ENCODE assay signal across 9 mouse cellular contexts in the genomic region with DNA sequence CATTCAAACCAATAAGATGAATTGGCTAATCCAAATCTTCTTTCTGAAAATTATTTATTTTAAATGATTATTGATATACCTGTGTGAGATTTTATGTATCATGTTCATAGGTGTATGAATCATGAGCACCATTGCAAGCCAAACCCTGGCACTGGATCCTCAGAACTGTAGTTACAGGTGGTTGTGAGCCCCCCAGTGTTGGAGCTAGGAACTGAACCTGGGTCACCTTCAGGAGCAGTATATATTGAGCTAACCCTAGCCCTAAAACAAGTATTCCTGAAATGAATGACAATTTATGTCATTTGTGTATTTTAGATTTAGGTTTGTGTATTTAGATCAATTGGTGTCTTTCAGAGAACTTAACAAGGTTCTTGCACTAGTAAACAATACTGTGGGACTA. TPM values are rescaled to one million over a fixed set of nuclear protein-coding genes. Genes with fewer than 3 reads are reported as not detected.
A peak's percentile ranks its signal among the peaks of the same experiment; 100 is the strongest.
DNase-seq lines count a peak whose midpoint lies in the region; ATAC-seq and TF ChIP-seq lines count a peak whose summit lies in the region.
"Had no signal": no experiment of that assay in that cellular context is flagged by ENCODE, and none has a peak within 500 bp of the region (broad histone marks: within the 10 kb centered on the region; RNA-seq: fewer than 3 reads in every experiment).

No protein-coding gene starts in this region.

- no peak overlapping the region for H3K27ac ChIP-seq in hindbrain, embryonic 11.5 days (ENCODE audit: low read depth, low read length)
- no peak overlapping the region for H3K27ac ChIP-seq in hindbrain, embryonic 13.5 days
- no peak overlapping the region for H3K27ac ChIP-seq in thymus, adult 2 months (ENCODE audit: control insufficient read depth, insufficient read depth, low read length)
- no peak overlapping the region for H3K27ac ChIP-seq in hindbrain, postnatal 0 days
- H3K27ac ChIP-seq: forebrain, embryonic 10.5 days had no signal

- no peaks in the 10 kb centered on the region for H3K4me1 ChIP-seq in hindbrain, embryonic 11.5 days (replicated peaks; ENCODE audit: control insufficient read depth, insufficient read depth, low read length)
- H3K4me1 ChIP-seq in hindbrain, embryonic 13.5 days (replicated peaks), result no peaks in the 10 kb centered on the region
- H3K4me1 ChIP-seq in thymus, adult 2 months (replicated peaks; ENCODE audit: control insufficient read depth, insufficient read depth, low read length), result no peaks in the 10 kb centered on the region
- H3K4me1 ChIP-seq in hindbrain, postnatal 0 days (ENCODE audit: insufficient read depth, low read length), result no peaks in the 10 kb centered on the region
- H3K4me1 ChIP-seq: forebrain, embryonic 10.5 days had no signal

- no peaks in the 10 kb centered on the region for H3K36me3 ChIP-seq in hindbrain, embryonic 11.5 days (ENCODE audit: control insufficient read depth, insufficient read depth, low read length)
- peaks cover 24% of the 10 kb centered on the region for H3K36me3 ChIP-seq in hindbrain, embryonic 13.5 days
- peaks cover 21% of the 10 kb centered on the region for H3K36me3 ChIP-seq in thymus, adult 2 months (ENCODE audit: control insufficient read depth, insufficient read depth, low read length)
- H3K36me3 ChIP-seq in hindbrain, postnatal 0 days (ENCODE audit: insufficient read depth, low read length), result no peaks in the 10 kb centered on the region; the same call in none of the 2 replicates
- H3K36me3 ChIP-seq: forebrain, embryonic 10.5 days had no signal

- peak; percentile 27 for DNase-seq in hindbrain, embryonic 11.5 days (ENCODE audit: low spot score)
- DNase-seq in thymus, adult 2 months, result peak; percentile 41
- DNase-seq in thymus, adult 18-20 months, result no peak
- peak; percentile 64 for DNase-seq in hindbrain, postnatal 0 days (ENCODE audit: low spot score)
- DNase-seq in natural killer cell, adult 2 months (ENCODE audit: low spot score in 2 of 2), result no peak
- no peak for DNase-seq in cerebellum, adult 18-20 months

- H3K27me3 ChIP-seq in hindbrain, embryonic 11.5 days (ENCODE audit: control insufficient read depth, insufficient read depth, low read length), result no peaks in the 10 kb centered on the region
- H3K27me3 ChIP-seq in hindbrain, embryonic 13.5 days, result no peaks in the 10 kb centered on the region
- H3K27me3 ChIP-seq in thymus, adult 2 months (ENCODE audit: control insufficient read depth, insufficient read depth, low read length), result no peaks in the 10 kb centered on the region
- H3K27me3 ChIP-seq in hindbrain, postnatal 0 days (ENCODE audit: insufficient read depth, low read length), result no peaks in the 10 kb centered on the region

- ATAC-seq in hindbrain, embryonic 11.5 days (ENCODE audit: low FRiP score), result no peak
- ATAC-seq in hindbrain, embryonic 13.5 days (ENCODE audit: low FRiP score), result no peak
- ATAC-seq in hindbrain, postnatal 0 days, result no peak
- no peak for ATAC-seq in erythroid progenitor cell, adult 5-6 weeks (replicated peaks; ENCODE audit: low FRiP score, poor library complexity, severe bottlenecking)

- H3K9ac ChIP-seq in hindbrain, embryonic 11.5 days (ENCODE audit: low read depth, low read length), result no peak overlapping the region
- no peak overlapping the region for H3K9ac ChIP-seq in hindbrain, embryonic 13.5 days
- no peak overlapping the region for H3K9ac ChIP-seq in hindbrain, postnatal 0 days (replicated peaks; ENCODE audit: low read length)

- no peak overlapping the region for H3K4me3 ChIP-seq in hindbrain, embryonic 11.5 days (ENCODE audit: low read depth, low read length)
- H3K4me3 ChIP-seq in hindbrain, embryonic 13.5 days, result no peak overlapping the region
- H3K4me3 ChIP-seq in thymus, adult 2 months (ENCODE audit: control insufficient read depth, insufficient read depth, low read length), result no peak overlapping the region
- H3K4me3 ChIP-seq in hindbrain, postnatal 0 days (ENCODE audit: low read length), result no peak overlapping the region
- H3K4me3 ChIP-seq: forebrain, embryonic 10.5 days had no signal

- no peak for TF ChIP-seq CTCF in thymus, adult 2 months (IDR thresholded peaks at IDR 0.05; ENCODE audit: borderline replicate concordance, control insufficient read depth, extremely low read depth, insufficient read depth, low read length, poor library complexity)
- TF ChIP-seq CTCF in hindbrain, postnatal 0 days (IDR thresholded peaks at IDR 0.05; ENCODE audit: low read depth), result peak; percentile 61

- H3K4me2 ChIP-seq in hindbrain, embryonic 11.5 days (replicated peaks; ENCODE audit: low read depth, low read length), result no peak overlapping the region
- H3K4me2 ChIP-seq in hindbrain, embryonic 13.5 days, result no peak overlapping the region
- H3K4me2 ChIP-seq in hindbrain, postnatal 0 days (ENCODE audit: low read depth, low read length), result no peak overlapping the region

- H3K9me3 ChIP-seq in hindbrain, embryonic 11.5 days (ENCODE audit: control insufficient read depth, low read length), result no peaks in the 10 kb centered on the region
- no peaks in the 10 kb centered on the region for H3K9me3 ChIP-seq in hindbrain, embryonic 13.5 days
- H3K9me3 ChIP-seq in hindbrain, postnatal 0 days (ENCODE audit: low read length), result no peaks in the 10 kb centered on the region
- H3K9me3 ChIP-seq: forebrain, embryonic 10.5 days had no signal

- TF ChIP-seq POLR2A in thymus, adult 2 months (IDR thresholded peaks at IDR 0.05; ENCODE audit: control insufficient read depth, extremely low read depth, insufficient read depth, low read length, poor library complexity), result no peak

RNA-seq across cellular contexts. Expression of a gene that starts 45.8 kb away (rescaled TPM):
- 78.1 and 83.3 TPM in 2 replicates for polyA plus RNA-seq in hindbrain, embryonic 11.5 days (2014; fragmentation: Nextera tagmentation; extraction: Ambion mirVana)
- 88.1 and 93.8 TPM in 2 replicates for polyA plus RNA-seq in hindbrain, embryonic 13.5 days (2015; fragmentation: Nextera tagmentation; extraction: Ambion mirVana)
- 35.5 and 43.1 TPM in 2 replicates for polyA plus RNA-seq in thymus, adult 2 months (2012; rRNA removed)
- 53.1 and 58.0 TPM in 2 replicates for total RNA-seq in hindbrain, postnatal 0 days (2014; rRNA removed)
- 78.7 and 79.1 TPM in 2 replicates for polyA plus RNA-seq in hindbrain, postnatal 0 days (2015; fragmentation: Nextera tagmentation; extraction: Ambion mirVana)
- 39.0 and 44.3 TPM in 2 replicates for total RNA-seq in erythroid progenitor cell, adult 5-6 weeks (2015; ENCODE audit: low replicate concordance)
- total RNA-seq in erythroid progenitor cell, adult 5-6 weeks (2017; ENCODE audit: low replicate concordance), result 44.6 and 63.9 TPM in 2 replicates

Comparison
In these comparisons a context has a peak if more than half of its experiments do, and no peak if none do; other contexts are left out.
1. DNase-seq: peak in hindbrain, embryonic 11.5 days (single experiment), thymus, adult 2 months (single experiment) and hindbrain, postnatal 0 days (single experiment); none in thymus, adult 18-20 months (0 of 2), natural killer cell, adult 2 months (0 of 2) and cerebellum, adult 18-20 months (0 of 2).